16 mouse cellular contexts compared by ENCODE assay signal in genomic region chr9:21526634-21526944, GRCm38 (mm10). TPM values are rescaled to one million over a fixed set of nuclear protein-coding genes. Genes with fewer than 3 reads are reported as not detected.
DNase-seq lines count a peak whose midpoint lies in the region; ATAC-seq and TF ChIP-seq lines count a peak whose summit lies in the region.
"Had no signal": no experiment of that assay in that cellular context is flagged by ENCODE, and none has a peak within 500 bp of the region (broad histone marks: within the 10 kb centered on the region; RNA-seq: fewer than 3 reads in every experiment).

No protein-coding gene starts in this region.

- H3K9me3 ChIP-seq in heart, embryonic 15.5 days (replicated peaks), result no peaks in the 10 kb centered on the region
- no peaks in the 10 kb centered on the region for H3K9me3 ChIP-seq in lung, embryonic 15.5 days
- no peaks in the 10 kb centered on the region for H3K9me3 ChIP-seq in liver, embryonic 13.5 days (replicated peaks)

- intact Hi-C loops in heart, postnatal 36 days (cut with DNase I), result no loop called here

- peak overlapping the region; percentile 14; the same call in 1 of the 2 replicates for H3K9ac ChIP-seq in heart, embryonic 15.5 days
- no peak overlapping the region for H3K9ac ChIP-seq in lung, embryonic 15.5 days
- H3K9ac ChIP-seq in liver, embryonic 13.5 days, result no peak overlapping the region
- H3K9ac ChIP-seq: hindbrain, embryonic 14.5 days; liver, embryonic 14.5 days had no signal

- 38% methylated on average over 3 of the region's 3 CpGs for WGBS in heart, embryonic 15.5 days
- 39% methylated on average over 3 of the region's 3 CpGs for WGBS in lung, embryonic 15.5 days
- 41% methylated on average over 3 of the region's 3 CpGs for WGBS in bone marrow, adult 2 months
- 38% methylated on average over 3 of the region's 3 CpGs for WGBS in liver, embryonic 13.5 days (ENCODE audit: insufficient replicate concordance)

- H3K36me3 ChIP-seq in heart, embryonic 15.5 days, result no peaks in the 10 kb centered on the region
- H3K36me3 ChIP-seq in lung, embryonic 15.5 days, result no peaks in the 10 kb centered on the region
- no peaks in the 10 kb centered on the region for H3K36me3 ChIP-seq in liver, embryonic 13.5 days

- H3K27ac ChIP-seq in heart, embryonic 15.5 days, result no peak overlapping the region
- H3K27ac ChIP-seq in lung, embryonic 15.5 days, result no peak overlapping the region
- H3K27ac ChIP-seq in bone marrow, adult 2 months (ENCODE audit: control insufficient read depth, insufficient read depth, low read depth, low read length, poor library complexity), result peak overlapping the region; percentile 81
- 0 out of 2 replicates have a peak overlapping the region, but pooled peaks have one; percentile 16 for H3K27ac ChIP-seq in liver, embryonic 13.5 days
- H3K27ac ChIP-seq: hindbrain, embryonic 14.5 days; liver, embryonic 14.5 days had no signal

- no peak for TF ChIP-seq CTCF in bone marrow, adult 2 months (IDR thresholded peaks at IDR 0.05; ENCODE audit: control insufficient read depth, insufficient read depth, low read length)

- peaks cover 6% of the 10 kb centered on the region; the same call in 1 of the 2 replicates for H3K4me1 ChIP-seq in heart, embryonic 15.5 days (replicated peaks)
- H3K4me1 ChIP-seq in lung, embryonic 15.5 days, result no peaks in the 10 kb centered on the region
- peaks cover 1% of the 10 kb centered on the region; the same call in 1 of the 2 replicates for H3K4me1 ChIP-seq in bone marrow, adult 2 months (ENCODE audit: control insufficient read depth, insufficient read depth, low read length)
- H3K4me1 ChIP-seq in liver, embryonic 13.5 days (replicated peaks), result peaks cover 18% of the 10 kb centered on the region

- H3K27me3 ChIP-seq in heart, embryonic 15.5 days, result no peaks in the 10 kb centered on the region
- H3K27me3 ChIP-seq in lung, embryonic 15.5 days, result no peaks in the 10 kb centered on the region
- no peaks in the 10 kb centered on the region for H3K27me3 ChIP-seq in liver, embryonic 13.5 days
- H3K27me3 ChIP-seq: Patski had no signal

- TF ChIP-seq POLR2A in bone marrow, adult 2 months (IDR thresholded peaks at IDR 0.05; ENCODE audit: borderline replicate concordance, control insufficient read depth, low read depth, low read length), result no peak

- H3K4me2 ChIP-seq in heart, embryonic 15.5 days, result peak overlapping the region; percentile 24; the same call in 1 of the 2 replicates
- peak overlapping the region; percentile 1; the same call in 1 of the 2 replicates for H3K4me2 ChIP-seq in lung, embryonic 15.5 days
- 0 out of 2 replicates have a peak overlapping the region, but pooled peaks have one; percentile 5 for H3K4me2 ChIP-seq in liver, embryonic 13.5 days
- H3K4me2 ChIP-seq: hindbrain, embryonic 14.5 days had no signal

- ATAC-seq in heart, embryonic 15.5 days (replicated peaks; ENCODE audit: insufficient number of reproducible peaks, insufficient read depth, low FRiP score, low read depth), result no peak
- ATAC-seq in lung, embryonic 15.5 days (ENCODE audit: borderline replicate concordance, extremely low read depth, low FRiP score, low TSS enrichment), result no peak
- no peak for ATAC-seq in liver, embryonic 13.5 days (ENCODE audit: low read depth)
- ATAC-seq: Patski had no signal

- H3K4me3 ChIP-seq in heart, embryonic 15.5 days, result no peak overlapping the region
- no peak overlapping the region for H3K4me3 ChIP-seq in lung, embryonic 15.5 days
- H3K4me3 ChIP-seq in bone marrow, adult 2 months (replicated peaks; ENCODE audit: control insufficient read depth, low read depth, low read length), result peak overlapping the region; percentile 85
- H3K4me3 ChIP-seq in liver, embryonic 13.5 days (replicated peaks), result peak overlapping the region; percentile 6; the same call in 1 of the 2 replicates

- DNase-seq in heart, postnatal 36 days, result no peak
- no peak for DNase-seq in lung, postnatal 10 days
- DNase-seq in liver, embryonic 13.5 days, result no peak
- DNase-seq in left cerebral cortex, adult 9 months (ENCODE audit: low spot score in 2 of 2), result no peak
- DNase-seq in gastrocnemius, postnatal 25 days, result no peak
- DNase-seq: cerebellum, adult 9-11 months; gastrocnemius, postnatal 36 days; kidney, adult 11 months; kidney, postnatal 14 days; right cerebral cortex, adult 18-20 months had no signal

RNA-seq across cellular contexts. Expression of gene AB124611, which starts 0.6 kb away (rescaled TPM):
- 2.3 and 4.1 TPM in 2 replicates for polyA plus RNA-seq in heart, embryonic 15.5 days (2015; fragmentation: Nextera tagmentation; extraction: Ambion mirVana)
- 1 to 10 TPM; 1.8 to 2.0 TPM for total RNA-seq in heart, postnatal 36 days (2021)
- polyA plus RNA-seq in lung, embryonic 15.5 days (2015; fragmentation: Nextera tagmentation; extraction: Ambion mirVana), result 3.2 and 3.9 TPM in 2 replicates
- polyA plus RNA-seq in bone marrow, adult 2 months (2011; ENCODE audit: insufficient read depth, insufficient read length, low replicate concordance, missing spikeins), result 53.1 and 110 TPM in 2 replicates
- polyA plus RNA-seq in liver, embryonic 13.5 days (2015; fragmentation: Nextera tagmentation; extraction: Ambion mirVana), result 3.5 and 4.1 TPM in 2 replicates
- under 1 TPM; 0.56 to 0.67 TPM for total RNA-seq in gastrocnemius, postnatal 25 days (2021)
- polyA plus RNA-seq: Patski had no signal

RNA-seq across cellular contexts. Expression of gene Tmed1, which starts 16.5 kb away (rescaled TPM):
- polyA plus RNA-seq in heart, embryonic 15.5 days (2015; fragmentation: Nextera tagmentation; extraction: Ambion mirVana), result 78.8 and 92.6 TPM in 2 replicates
- 10 to 100 TPM; 44.9 to 46.9 TPM for total RNA-seq in heart, postnatal 36 days (2021)
- 119 and 123 TPM in 2 replicates for polyA plus RNA-seq in lung, embryonic 15.5 days (2015; fragmentation: Nextera tagmentation; extraction: Ambion mirVana)
- 6.7 and 7.6 TPM in 2 replicates for polyA plus RNA-seq in bone marrow, adult 2 months (2011; ENCODE audit: insufficient read depth, insufficient read length, low replicate concordance, missing spikeins)
- 36.9 and 38.5 TPM in 2 replicates for polyA plus RNA-seq in liver, embryonic 13.5 days (2015; fragmentation: Nextera tagmentation; extraction: Ambion mirVana)
- 10 to 100 TPM; 27.6 to 28.1 TPM for total RNA-seq in gastrocnemius, postnatal 25 days (2021)

RNA-seq across cellular contexts. Expression of gene Carm1, which starts 20.1 kb away (rescaled TPM):
- 26.2 and 41.0 TPM in 2 replicates for polyA plus RNA-seq in heart, embryonic 15.5 days (2015; fragmentation: Nextera tagmentation; extraction: Ambion mirVana)
- total RNA-seq in heart, postnatal 36 days (2021), result 10 to 100 TPM; 56.9 to 65.4 TPM
- 43.7 and 47.3 TPM in 2 replicates for polyA plus RNA-seq in lung, embryonic 15.5 days (2015; fragmentation: Nextera tagmentation; extraction: Ambion mirVana)
- polyA plus RNA-seq in bone marrow, adult 2 months (2011; ENCODE audit: insufficient read depth, insufficient read length, low replicate concordance, missing spikeins), result 29.7 and 37.6 TPM in 2 replicates
- polyA plus RNA-seq in liver, embryonic 13.5 days (2015; fragmentation: Nextera tagmentation; extraction: Ambion mirVana), result 15.5 and 16.9 TPM in 2 replicates
- total RNA-seq in gastrocnemius, postnatal 25 days (2021), result 10 to 100 TPM; 58.2 to 60.9 TPM

Comparison
In these comparisons a context has a peak if more than half of its experiments do, and no peak if none do; other contexts are left out.
1. H3K27ac ChIP-seq: peak in bone marrow, adult 2 months (single experiment) and liver, embryonic 13.5 days (single experiment); none in heart, embryonic 15.5 days (single experiment) and lung, embryonic 15.5 days (single experiment).
2. H3K4me3 ChIP-seq: peak in bone marrow, adult 2 months (single experiment) and liver, embryonic 13.5 days (single experiment); none in heart, embryonic 15.5 days (single experiment) and lung, embryonic 15.5 days (single experiment).
3. RNA of gene AB124611, which starts 0.6 kb away (polyA plus RNA-seq): 53.1 to 110 TPM in bone marrow, adult 2 months; 3.5 to 4.1 TPM in liver, embryonic 13.5 days, 3.2 to 3.9 TPM in lung, embryonic 15.5 days and 2.3 to 4.1 TPM in heart, embryonic 15.5 days; every median in the first group is over 10 times any median in the second.
4. Peak in every context shown above with its lines, with median percentiles within 50 percentile points of each other: H3K4me2 ChIP-seq.